Mouse (Mus musculus) liver, adult 2 months (tissue): ENCODE measurements around the gene Polr2l.
A peak's percentile ranks its signal among the peaks of the same experiment; 100 is the strongest.

Experiments
- CTCF ChIP-seq: fragments of 200-500 bp; IDR thresholded peaks from 2 replicates; pipeline ENCODE4 v1.5.1; 2011; ENCODE audit warnings: low read depth, low read length, control low read depth
- POLR2A ChIP-seq: fragments of 200-500 bp; IDR thresholded peaks from 2 replicates; pipeline ENCODE4 v1.6.1; 2011; ENCODE audit warnings: low read length, control low read depth; ENCODE audit not compliant: insufficient read depth; ENCODE audit errors: extremely low read depth

- TF ChIP-seq CTCF = no peak
- peak; percentile 54 for TF ChIP-seq POLR2A
Observed at GRCm38 (mm10) chr7:141467230-141468030, 7.5 kb downstream of the Polr2l start, which contains the start of gene Cd151.
